Mouse (Mus musculus): ENCODE measurements around the gene Aco2.
"Not testable (repeated sequence)": the region's sequence is repeated elsewhere in the genome, so short reads cannot be mapped to it uniquely, and the experiment has no call there.

Aco2 gene

GRCm38 (mm10) chr15:81879531-81880401 lies 7.7 kb downstream of the Aco2 start:
- no peak for DNase-seq

- DNase-seq: no peak
These were observed 10.2 kb downstream of the Aco2 start for GRCm38 (mm10) chr15:81882348-81882747.

GRCm38 (mm10) chr15:81885418-81885934 lies 13.4 kb downstream of the Aco2 start:
- DNase-seq: no peak

GRCm38 (mm10) chr15:81886795-81887550 lies 14.9 kb downstream of the Aco2 start:
- DNase-seq: peak; percentile 58

- no peak for DNase-seq
These were observed 17.1 kb downstream of the Aco2 start for GRCm38 (mm10) chr15:81889175-81889574.

GRCm38 (mm10) chr15:81891140-81891802 lies 19.2 kb downstream of the Aco2 start:
- DNase-seq: no peak

- no peak for DNase-seq
These were observed 19.9 kb downstream of the Aco2 start for GRCm38 (mm10) chr15:81891822-81892580.

GRCm38 (mm10) chr15:81894002-81894401 lies 21.9 kb downstream of the Aco2 start:
- peak; percentile 90 for DNase-seq

GRCm38 (mm10) chr15:81896407-81896806 lies 24.3 kb downstream of the Aco2 start:
- DNase-seq: no peak

- DNase-seq: no peak
These were observed 25.6 kb downstream of the Aco2 start for GRCm38 (mm10) chr15:81897607-81898285.

- no peak for DNase-seq
These were observed 26.6 kb downstream of the Aco2 start for GRCm38 (mm10) chr15:81898751-81899150.

- peak; percentile 92 for DNase-seq
These were observed 32.8 kb downstream of the Aco2 start for GRCm38 (mm10) chr15:81904939-81905338.

- peak; percentile 22 for DNase-seq
These were observed 35.8 kb downstream of the Aco2 start for GRCm38 (mm10) chr15:81907953-81908352.

GRCm38 (mm10) chr15:81908767-81909166 lies 36.7 kb downstream of the Aco2 start:
- not testable (repeated sequence) for DNase-seq

GRCm38 (mm10) chr15:81912498-81912897 lies 40.4 kb downstream of the Aco2 start:
- no peak for DNase-seq

- no peak for DNase-seq
These were observed 42.6 kb downstream of the Aco2 start for GRCm38 (mm10) chr15:81914668-81915067.

- no peak for DNase-seq
These were observed 43.6 kb downstream of the Aco2 start for GRCm38 (mm10) chr15:81915663-81916062.

- no peak for DNase-seq
These were observed 45.1 kb downstream of the Aco2 start for GRCm38 (mm10) chr15:81917201-81917600.

- DNase-seq: peak; percentile 84
These were observed 45.7 kb downstream of the Aco2 start for GRCm38 (mm10) chr15:81917621-81918463.

GRCm38 (mm10) chr15:81919062-81919461 lies 47.0 kb downstream of the Aco2 start:
- DNase-seq: no peak

All from lung, postnatal 36 days (tissue).